Mouse (Mus musculus) natural killer cell, adult 2 months (primary cell): Measurements from ENCODE around the gene Synrg.
A peak's percentile ranks its signal among the peaks of the same experiment; 100 is the strongest.

Experiments
- DNase-seq, 2 experiments: peaks; one replicate each; pipeline ENCODE4 v3.0.0; 2022; ENCODE audit warnings: low spot score in 2 of 2

The Synrg gene

DNA sequence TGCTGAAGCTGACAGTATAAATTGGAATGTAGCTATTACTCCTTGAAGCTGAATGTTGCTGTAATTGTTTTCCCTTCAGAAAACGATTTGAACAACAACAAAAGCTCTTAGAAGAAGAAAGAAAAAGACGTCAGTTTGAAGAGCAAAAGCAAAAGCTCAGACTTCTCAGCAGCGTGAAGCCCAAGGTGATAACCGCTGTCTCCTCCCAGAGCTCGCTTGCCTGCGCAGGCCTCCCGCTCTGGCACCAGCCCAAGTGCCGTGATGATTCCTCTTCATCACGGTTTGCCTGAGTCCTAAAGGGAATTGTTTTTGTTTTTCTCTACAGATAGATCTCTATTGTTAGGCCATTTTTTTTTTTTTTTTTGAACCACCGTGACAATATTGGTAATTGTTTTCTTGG, 17.1 kb downstream of the Synrg start:
- no peak for DNase-seq

DNA sequence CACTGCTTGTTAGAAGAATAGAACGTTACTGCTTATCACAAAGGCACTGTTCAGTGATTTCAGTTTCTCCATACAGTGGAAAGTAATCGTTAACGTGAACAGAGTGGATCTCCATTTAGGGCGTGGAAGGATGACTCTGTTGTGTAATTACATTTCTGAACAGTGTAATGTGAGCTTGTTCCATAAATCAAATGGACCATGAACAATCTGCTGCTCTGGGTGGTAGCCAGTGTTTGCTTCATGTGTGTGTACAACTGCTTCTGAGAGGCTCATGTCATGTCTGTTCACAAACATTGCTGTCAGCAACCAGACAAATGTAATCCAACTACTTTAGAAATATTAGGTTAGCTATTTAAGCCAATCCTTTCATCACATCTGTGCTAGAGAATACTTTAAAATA, 27.5 kb downstream of the Synrg start:
- DNase-seq = no peak

DNA sequence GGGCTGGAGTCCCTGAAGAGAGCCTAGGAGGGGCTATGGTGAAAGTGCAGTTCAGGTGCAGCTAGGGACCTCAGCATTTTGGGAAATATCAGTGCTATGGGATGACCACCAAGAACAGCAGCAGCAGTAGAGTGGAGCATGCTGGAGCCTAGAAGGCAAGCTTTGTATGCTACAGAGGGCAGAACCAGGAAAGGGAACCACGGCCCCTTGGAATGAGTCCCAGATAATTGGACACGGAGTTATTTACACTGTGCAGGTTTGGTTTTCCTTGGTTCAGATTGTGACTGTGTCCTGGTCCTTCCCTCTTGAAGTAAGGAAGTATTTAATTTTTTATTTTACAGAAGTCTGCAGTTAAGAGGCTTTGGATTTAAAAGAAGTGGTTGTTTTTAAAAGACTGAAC, 29.2 kb downstream of the Synrg start:
- DNase-seq = no peak

DNA sequence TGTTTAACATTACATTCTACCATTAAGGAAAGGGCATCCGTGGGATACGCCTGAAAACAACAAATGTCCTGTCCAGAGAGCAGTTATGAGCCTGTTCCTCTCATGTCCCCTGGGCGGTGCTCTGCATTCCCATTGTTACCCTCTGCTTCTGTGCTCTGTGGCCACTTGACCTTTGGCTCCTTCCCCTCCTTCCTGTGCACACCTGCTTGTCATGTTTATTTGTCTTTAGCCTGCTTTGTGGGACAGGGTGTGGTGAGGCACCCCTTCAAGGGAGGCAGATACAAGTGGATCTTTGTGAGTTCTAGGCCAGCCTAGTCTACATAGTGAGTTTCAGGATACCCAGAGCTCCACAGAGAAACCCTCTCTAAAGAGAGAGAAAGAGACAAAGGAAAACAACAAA, 30.3 kb downstream of the Synrg start:
- DNase-seq = no peak

DNA sequence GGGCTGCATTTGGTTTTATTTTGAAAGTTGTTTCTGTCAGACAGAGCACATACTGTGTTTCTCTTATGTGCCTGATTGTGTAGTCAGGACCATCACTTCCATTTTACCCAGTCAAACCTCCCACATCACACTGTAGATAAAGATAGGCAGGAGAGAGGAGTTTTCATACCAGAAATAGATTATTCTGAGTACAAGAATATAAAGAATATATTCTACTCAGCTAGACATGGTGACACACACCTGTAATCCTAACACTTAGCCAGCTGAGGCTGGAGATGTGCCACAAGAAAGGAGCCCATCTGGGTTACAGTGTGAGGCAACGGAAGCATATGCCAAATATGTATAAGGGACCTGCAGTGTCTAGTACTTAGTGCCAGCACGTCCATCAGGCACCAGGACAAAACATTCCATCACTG, 31.3 kb downstream of the Synrg start:
- DNase-seq = no peak

DNA sequence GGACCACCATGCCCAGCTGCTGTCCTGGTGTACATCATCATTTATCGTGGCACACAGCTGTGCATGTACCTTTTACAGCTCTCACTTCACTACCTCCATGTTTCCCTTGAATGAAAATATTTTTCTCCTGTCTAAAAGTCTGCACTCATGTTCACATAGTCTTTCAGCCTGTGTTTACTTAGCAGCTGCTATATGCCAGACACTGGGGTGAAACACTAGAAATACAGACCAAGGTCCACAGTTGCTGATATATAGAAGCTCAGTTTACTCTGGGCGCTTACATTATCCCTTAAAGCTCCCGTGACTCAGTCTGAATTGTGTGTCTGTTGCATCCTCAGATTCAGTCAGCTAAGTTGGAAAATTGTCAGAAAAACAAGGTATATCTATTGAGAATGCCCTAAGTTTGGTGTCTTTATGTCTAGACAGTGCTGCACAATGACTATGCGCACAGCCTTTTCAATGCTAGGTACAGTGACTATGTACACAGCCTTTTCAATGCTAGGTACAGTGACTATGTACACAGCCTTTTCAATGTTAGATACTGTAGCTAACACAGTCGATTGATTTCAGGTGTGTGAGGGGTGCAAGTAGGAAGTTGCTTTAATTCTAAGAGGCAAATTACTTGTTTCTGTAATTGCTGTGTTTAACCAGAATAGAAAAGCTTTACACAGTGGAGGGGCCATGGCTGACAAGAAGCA, 33.1 kb downstream of the Synrg start:
- no peak for DNase-seq

DNA sequence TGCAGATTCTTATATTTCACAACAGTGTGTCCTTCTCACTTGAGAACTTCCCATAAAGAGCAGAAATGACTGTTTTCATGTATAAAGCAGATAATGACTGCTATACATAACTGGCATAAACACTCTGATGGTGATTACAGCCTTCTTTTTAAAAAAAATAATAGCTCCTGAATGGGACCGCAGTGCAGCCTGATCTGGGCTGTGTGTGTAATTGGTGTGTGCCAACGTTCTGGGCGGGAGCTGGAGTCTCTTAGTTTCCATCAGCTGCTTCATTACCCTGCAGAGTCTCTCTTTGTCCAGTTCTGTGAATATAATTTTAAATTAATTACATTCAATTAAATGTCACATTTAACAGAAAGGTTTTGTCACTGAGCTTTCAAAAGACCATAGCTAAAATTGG, 34.8 kb downstream of the Synrg start:
- no peak for DNase-seq

DNA sequence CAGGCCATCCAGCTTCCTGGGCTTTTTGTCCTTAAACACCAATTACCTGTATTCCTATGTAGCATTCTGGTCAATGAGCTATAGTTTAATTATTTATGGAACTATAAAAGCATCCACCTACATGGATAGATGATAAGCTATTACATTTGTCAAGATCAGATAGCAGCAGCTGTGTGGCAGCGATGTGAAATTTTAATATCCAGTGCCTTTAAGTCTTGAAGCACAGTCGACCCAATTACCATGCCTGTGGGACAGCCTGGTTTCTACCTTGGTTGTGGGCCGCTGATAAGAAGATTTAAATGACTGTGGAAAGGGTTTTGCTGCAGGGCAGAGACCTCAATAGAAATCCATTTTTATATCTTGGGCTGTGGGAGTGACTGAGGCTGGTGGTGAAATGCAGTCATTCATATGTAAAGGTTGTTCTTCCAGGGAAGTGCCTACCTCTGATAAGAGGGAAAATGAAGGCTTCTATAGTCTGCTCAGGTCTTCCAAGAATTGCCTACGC, 35.2 kb downstream of the Synrg start:
- DNase-seq = no peak

DNA sequence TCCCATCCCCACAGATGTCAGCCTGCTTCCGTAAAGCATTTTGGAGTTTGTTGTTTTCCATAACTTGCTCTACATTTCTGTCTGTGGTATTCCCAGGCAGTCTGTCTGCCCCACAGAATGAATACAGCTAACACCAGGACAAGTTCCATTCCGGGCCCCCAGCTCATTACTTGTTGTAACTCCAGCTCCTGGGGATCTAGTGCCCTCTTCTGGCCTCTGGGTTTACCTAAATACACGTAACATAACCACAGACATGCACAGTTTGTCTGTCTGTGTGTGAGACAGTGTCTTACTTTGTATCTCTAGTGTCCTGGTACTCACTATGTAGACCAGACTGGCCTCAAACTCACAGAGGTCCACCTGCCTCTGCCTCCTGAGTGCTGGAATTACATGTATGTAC, 37.0 kb downstream of the Synrg start:
- no peak for DNase-seq

DNA sequence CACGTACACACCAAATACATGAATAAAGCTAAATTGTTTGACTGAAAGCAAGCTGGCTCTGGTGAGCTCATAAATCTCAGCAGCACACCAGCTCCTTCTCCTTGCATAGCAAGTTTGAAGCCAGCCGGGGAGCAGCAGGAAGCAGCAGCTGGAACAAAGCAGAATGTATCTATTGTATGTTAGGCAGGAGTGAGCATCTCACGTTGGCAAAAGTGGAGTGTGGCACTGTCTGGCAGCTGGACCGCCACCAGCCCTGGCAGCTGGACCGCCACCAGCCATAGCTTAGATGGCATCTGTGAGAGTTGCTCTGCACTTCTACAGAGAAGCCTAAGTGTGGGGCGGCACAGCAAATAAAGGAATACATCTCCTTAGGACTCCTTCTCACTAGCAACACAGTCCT, 39.8 kb downstream of the Synrg start:
- DNase-seq = no peak

DNA sequence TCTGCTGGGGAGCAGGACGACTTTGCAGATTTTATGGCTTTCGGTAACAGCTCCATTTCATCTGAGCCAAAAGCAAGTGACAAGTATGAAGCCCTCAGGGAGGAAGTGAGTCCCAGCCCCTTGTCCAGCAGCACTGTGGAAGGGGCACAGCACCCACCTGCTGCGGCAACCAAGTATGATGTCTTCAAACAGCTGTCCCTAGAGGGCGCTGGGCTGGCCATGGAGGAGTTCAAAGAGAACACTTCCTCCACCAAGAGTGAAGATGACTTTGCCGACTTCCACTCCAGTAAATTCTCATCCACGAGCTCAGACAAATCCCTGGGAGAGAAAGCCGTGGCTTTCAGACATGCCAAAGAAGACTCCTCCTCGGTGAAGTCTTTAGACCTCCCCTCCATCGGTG, 44.8 kb downstream of the Synrg start:
- no peak for DNase-seq

DNA sequence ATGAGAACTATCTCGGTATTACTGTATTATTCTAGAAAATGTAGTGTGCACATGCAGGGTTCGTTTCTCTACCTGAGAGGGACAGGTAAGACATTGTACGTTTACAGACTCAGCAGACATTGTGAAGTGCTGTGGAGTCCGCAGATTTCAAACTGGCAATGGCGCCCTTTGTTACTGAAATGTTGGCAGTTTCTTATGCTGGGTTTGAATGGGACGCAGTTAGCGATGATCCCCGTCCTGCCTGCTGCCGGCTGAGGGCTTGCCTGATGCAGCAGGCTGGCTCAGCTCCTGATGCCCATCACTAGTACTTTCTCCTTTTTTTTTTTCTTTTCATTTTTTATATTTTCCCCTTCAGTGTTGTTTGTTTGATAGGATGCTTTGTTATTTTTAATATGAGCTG, 46.2 kb downstream of the Synrg start:
- no peak for DNase-seq

DNA sequence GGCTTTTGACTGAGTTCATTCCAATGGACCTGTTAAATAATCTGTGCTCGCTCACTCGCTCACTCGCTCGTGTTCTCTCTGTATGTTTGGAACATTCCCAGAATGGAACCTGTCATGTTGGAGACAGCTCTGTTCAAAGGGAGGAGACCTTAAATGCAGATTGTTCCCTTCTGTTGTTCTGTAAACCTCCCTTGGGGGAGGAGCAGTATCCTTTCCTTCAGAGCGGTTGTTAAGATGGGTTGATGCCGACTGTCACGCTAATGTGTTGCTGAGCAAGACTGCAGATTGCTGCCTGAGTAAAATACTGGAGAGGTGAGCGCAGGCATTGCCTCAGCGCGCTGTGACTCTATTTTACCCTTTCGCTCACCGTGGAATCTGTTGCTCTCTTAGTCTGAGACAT, 46.8 kb downstream of the Synrg start:
- DNase-seq = no peak

DNA sequence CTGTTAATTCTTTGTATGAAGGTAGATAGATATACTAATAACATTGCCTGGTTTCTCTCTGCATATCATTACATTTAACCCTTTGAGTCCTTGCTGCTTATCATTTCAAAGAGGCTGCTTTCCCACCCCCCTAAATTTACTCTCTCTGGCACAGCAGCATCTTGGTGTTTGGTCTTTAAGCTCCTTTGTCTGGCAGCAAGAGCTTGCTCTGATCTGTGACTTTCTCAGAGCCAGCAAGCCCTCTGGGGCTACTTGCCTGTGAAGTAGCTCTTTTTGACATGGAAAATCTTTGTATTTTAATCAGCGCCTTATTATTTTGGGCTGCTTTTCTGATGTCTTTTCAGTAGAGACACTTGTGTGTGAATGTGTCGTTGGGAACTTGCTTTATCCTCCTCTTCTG, 47.3 kb downstream of the Synrg start:
- DNase-seq = no peak

DNA sequence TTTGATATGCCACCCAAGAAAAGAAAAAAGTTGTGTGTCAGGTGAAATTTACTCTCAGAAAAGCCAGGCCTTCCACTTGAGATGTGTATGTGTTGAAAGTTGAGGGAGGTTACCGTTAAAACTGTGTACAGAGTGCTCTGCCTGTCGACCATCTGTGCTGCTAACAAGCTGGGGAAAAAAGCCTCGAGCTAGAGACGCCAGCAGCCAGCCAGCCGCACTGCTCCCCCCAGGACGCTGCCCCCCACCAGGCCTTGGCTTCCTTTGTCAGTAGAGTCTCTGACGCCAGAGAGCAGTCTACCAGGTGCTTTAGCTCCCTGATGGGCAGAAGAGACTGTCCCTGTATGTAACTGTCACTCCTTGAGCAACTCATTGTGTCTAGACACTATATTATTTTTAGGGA, 48.9 kb downstream of the Synrg start:
- no peak for DNase-seq

DNA sequence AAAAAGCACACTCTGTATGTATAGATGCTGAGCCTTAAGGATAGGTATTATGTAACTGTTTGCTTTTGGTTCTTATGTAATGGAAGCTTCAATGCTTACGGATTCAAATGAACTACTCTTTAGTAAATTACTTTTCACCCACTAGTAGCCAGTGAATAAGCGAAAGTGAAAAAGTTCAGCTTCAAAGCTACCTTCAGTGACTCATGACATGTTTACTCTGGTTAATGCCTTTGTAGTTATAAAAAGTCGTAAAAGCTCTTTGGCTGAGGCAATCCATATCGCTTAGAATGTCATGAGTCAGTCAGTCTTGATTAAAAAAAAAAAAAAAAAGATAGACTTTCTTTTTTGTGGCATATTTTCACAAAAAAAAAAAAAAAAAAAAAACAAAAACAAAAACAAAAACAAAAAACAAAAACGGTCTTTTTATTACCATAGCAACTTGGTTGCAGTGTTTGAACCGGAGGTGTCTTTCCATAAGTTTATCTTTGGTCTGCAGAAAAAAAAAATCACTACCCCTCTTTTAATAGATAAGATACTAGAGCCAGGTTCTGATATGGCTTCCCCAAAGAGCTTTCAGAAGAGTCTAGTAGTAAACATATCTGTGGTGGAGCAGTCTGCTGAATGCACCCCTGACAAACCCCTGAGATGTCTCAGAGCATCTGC, 52.0 kb downstream of the Synrg start:
- no peak for DNase-seq

DNA sequence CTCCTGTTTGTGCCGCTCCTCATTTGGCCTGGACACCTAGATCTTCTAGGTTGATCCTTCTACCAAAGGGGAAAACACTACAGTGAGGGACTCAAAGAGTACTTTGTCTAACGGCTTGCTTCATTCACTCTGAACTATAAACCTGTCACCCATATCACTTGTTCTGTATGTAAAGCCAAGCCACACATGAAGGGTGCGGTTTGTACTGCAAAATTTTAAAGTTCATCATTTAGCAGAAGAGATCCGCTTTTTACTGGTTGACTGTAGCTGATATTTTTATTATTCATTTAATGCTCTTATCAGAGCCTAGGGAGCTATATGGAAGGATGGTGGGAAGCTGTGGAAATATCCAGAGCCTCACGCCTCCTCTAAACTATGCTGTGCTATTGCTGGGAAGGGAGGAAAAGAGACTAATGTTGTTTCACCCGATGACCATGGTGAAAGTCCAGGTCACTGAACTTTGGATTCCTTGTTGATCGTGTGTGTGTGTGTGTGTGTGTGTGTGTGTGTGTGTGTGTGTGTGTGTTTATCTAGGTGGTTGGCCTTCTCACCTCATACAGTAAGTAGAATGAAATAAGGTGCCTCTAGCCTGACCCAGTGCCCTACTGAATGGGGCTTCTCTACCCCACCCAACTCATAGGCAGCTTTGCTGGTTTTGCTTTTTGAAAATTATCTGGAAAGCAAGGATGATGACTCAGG, 52.7 kb downstream of the Synrg start:
- DNase-seq = no peak

DNA sequence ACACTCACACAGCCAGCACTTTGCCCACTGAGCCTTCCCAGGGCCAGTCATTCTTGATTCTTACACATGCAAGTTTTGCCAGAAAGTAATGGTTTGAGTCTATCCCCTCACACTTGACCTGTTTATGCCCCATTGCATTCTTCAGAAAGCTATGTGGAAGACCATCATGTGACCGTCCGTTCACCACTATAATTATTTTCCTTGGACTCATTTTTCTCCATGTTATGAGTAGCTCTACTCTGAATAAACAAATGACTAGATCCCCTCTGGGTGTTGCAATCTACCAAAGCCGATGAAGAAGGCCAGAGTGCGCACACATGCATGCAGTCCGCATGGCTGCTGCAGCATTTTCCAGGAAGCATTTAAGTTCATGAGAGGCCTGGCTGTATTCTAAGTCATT, 63.0 kb downstream of the Synrg start:
- DNase-seq = no peak

DNA sequence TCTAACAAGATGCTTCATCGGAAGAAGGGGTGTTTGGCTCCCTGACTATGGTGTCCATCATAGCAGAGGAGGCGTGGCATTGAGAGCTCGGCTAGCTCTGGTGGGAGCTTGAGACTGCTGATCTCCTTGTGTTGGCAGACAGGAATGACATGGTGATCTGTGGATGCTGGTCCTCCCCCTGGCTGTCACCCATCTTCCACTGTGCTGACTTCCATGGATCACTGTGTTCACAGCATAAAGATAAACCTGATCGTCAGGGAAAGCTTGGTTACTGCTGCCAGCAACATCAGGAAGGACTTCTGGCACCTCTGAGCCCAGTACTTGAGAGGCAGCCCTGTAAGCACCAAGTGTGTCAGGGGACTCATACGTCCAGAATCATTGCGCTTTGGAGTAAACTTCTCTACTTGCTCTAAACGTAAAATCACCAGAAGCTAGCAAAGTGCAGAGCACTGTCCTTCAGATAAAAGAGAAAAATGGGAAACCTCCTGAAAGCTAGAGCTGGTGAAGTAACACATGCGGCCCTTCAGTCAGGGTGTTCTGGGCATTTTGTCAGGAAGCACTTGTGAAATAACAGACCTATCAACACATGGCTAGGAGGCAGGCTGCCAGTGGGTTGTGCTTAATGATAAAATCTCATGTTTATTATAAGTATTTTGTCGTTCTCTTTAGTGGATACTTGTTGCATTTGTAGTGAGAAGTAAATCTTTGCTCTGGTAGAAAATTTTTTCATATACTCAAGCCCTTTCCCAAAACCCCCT, 64.2 kb downstream of the Synrg start:
- no peak for DNase-seq

DNA sequence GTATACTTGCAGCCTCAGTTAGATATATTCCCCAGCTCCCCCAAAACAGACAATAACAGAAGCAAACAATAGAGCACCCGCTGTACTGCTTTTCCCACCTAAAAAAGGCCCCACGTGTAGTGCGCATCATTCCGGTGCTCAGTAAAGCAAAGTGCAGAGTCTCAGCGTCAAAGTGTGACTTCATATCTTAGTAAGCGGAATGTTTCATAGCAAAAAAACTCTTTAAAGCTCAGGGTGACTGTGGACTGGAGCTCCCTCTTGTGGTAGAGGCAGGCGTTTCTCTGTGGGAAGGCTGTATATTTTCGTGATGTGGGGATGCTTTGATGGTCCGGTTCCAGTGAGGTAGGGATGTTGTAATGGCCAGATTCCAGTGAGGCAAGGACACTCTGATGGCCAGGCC, 67.7 kb downstream of the Synrg start:
- DNase-seq = peak in 1 of 2 experiments; percentile 16

DNA sequence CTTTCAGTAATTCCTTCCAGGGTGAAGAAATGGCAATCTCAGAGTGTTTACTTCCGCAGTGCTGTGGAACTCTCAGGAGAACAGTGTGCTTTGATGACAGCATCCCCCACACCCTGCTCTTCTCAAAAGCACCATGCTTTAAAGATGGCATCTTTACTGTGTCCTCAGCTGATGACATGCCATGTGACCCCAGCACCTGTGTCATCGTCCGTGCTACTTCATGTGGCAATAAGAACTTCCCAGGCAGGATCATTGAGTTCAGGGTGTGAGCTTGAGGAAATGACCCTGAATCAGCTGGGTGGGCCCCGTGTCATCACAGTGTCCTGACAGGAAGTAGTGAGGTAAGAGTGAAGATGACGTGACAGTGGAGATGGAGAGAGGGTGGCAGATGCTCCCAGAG, 68.3 kb downstream of the Synrg start:
- DNase-seq = no peak

DNA sequence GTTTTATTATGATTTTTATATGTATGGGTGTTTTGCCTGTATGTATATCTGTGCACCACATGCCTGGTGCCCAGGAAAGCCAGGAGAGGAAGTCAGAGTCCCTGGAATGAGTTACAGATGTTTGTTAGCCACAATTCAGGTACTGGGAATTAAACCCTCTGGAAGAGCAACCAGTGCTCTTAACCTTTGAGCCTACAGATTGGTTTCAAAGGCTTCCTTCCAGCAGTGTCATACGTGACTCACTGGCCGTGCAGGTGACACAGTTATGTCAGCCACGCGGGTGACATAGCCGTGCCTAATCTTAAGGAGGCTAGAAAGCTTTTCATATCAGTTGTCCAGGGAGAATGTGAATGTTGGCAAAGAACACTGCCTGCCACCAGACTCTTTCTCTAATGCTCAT, 69.4 kb downstream of the Synrg start:
- DNase-seq = no peak
